Mouse (Mus musculus) neural tube, embryonic 11.5 days (tissue): ENCODE results near the gene Tanc2. TPM values are rescaled to one million over a fixed set of nuclear protein-coding genes. Genes with fewer than 3 reads are reported as not detected.
A peak's percentile ranks its signal among the peaks of the same experiment; 100 is the strongest.

Source experiments
- ATAC-seq: fragments of 200-750 bp; cut with Nextera tagmentation; 2 replicates; pipeline ENCODE4 v1.8.0; 2017; ENCODE audit warnings: moderate number of reproducible peaks, mild to moderate bottlenecking, moderate TSS enrichment, moderate library complexity; ENCODE audit not compliant: insufficient read depth, low FRiP score, low TSS enrichment
- DNase-seq: peaks from one replicate; pipeline ENCODE4 v3.0.0-alpha.2; 2015; ENCODE audit warnings: low spot score
- H3K27ac ChIP-seq: fragments of 300-500 bp; sonication (generic); 2 replicates; pipeline ENCODE4 v1.5.1; 2014; ENCODE audit warnings: low read depth, mild to moderate bottlenecking, low read length
- H3K27me3 ChIP-seq: fragments of 300-500 bp; sonication (generic); 2 replicates; pipeline ENCODE4 v1.6.1; 2014; ENCODE audit warnings: mild to moderate bottlenecking, low read length, mixed read lengths; ENCODE audit not compliant: control insufficient read depth, insufficient read depth
- H3K36me3 ChIP-seq: fragments of 300-500 bp; sonication (generic); 2 replicates; pipeline ENCODE4 v1.6.1; 2014; ENCODE audit warnings: mild to moderate bottlenecking, low read length, moderate library complexity, mixed read lengths; ENCODE audit not compliant: control insufficient read depth, insufficient read depth
- H3K4me1 ChIP-seq: fragments of 300-500 bp; sonication (generic); 2 replicates; pipeline ENCODE4 v1.6.1; 2014; ENCODE audit warnings: low read length, mixed read lengths; ENCODE audit not compliant: control insufficient read depth, insufficient read depth
- H3K4me2 ChIP-seq: fragments of 300-500 bp; sonication (generic); 2 replicates; pipeline ENCODE4 v1.6.1; 2014; ENCODE audit warnings: low read depth, mild to moderate bottlenecking, moderate library complexity
- H3K4me3 ChIP-seq: fragments of 300-500 bp; sonication (generic); 2 replicates; pipeline ENCODE4 v1.5.1; 2014; ENCODE audit warnings: low read depth, low read length
- H3K9ac ChIP-seq: fragments of 300-500 bp; sonication (generic); 2 replicates; pipeline ENCODE4 v1.6.1; 2014; ENCODE audit warnings: mild to moderate bottlenecking, low read length
- H3K9me3 ChIP-seq: fragments of 300-500 bp; sonication (generic); 2 replicates; pipeline ENCODE4 v1.6.1; 2016; ENCODE audit warnings: low read length; ENCODE audit not compliant: control insufficient read depth
- WGBS: fragments of 180-500 bp; shearing (Covaris S2); extraction: QIAGEN DNeasy Blood & Tissue Kit; methylation state at CpG from one replicate; pipeline ENCODE4 v1.1.7; 2014; 5-methylcytosine and 5-hydroxymethylcytosine counted together
- polyA plus RNA-seq: library from polyadenylated mRNA; unstranded; fragments of >200 nt; fragmentation: Nextera tagmentation; extraction: Ambion mirVana; gene quantifications from 2 replicates; pipeline ENCODE4 v1.2.1, GENCODE M21; 2014

The Tanc2 gene
- polyA plus RNA-seq, 1 experiment from 2014 or later: 25.0 TPM

GRCm38 (mm10) chr11:105911592-105912375 lies 322.0 kb downstream of the Tanc2 start:
- Histone ChIP-seq H3K27me3 (no peaks in the 10 kb centered on the region), H3K9me3 (no peaks in the 10 kb centered on the region), H3K4me3 (no peak overlapping the region), H3K27ac (no peak overlapping the region), H3K36me3 (no peaks in the 10 kb centered on the region; the same call in 1 of the 2 replicates), H3K4me2 (no peak overlapping the region), H3K4me1 (no peaks in the 10 kb centered on the region), H3K9ac (no peak overlapping the region)
- no peak for ATAC-seq
- 36% methylated on average over 4 of the region's 4 CpGs for WGBS
- DNase-seq: peak; percentile 74

GRCm38 (mm10) chr11:105913580-105913979 lies 323.8 kb downstream of the Tanc2 start:
- Histone ChIP-seq H3K9me3 (no peaks in the 10 kb centered on the region), H3K36me3 (no peaks in the 10 kb centered on the region; the same call in 1 of the 2 replicates), H3K9ac (no peak overlapping the region), H3K4me3 (no peak overlapping the region), H3K4me2 (no peak overlapping the region), H3K27ac (no peak overlapping the region), H3K27me3 (no peaks in the 10 kb centered on the region), H3K4me1 (no peaks in the 10 kb centered on the region)
- 58% methylated on average over 5 of the region's 5 CpGs for WGBS
- ATAC-seq: no peak
- DNase-seq: no peak

GRCm38 (mm10) chr11:105920098-105920785 lies 330.5 kb downstream of the Tanc2 start:
- H3K36me3 ChIP-seq: no peaks in the 10 kb centered on the region; the same call in none of the 2 replicates
- no peak for ATAC-seq

GRCm38 (mm10) chr11:105920836-105921235 lies 331.1 kb downstream of the Tanc2 start:
- 98% methylated on average over 2 of the region's 2 CpGs for WGBS
- no peaks in the 10 kb centered on the region for H3K9me3 ChIP-seq

More at GRCm38 (mm10) chr11:105920098-105920785, 330.5 kb downstream of the Tanc2 start:
- H3K9me3 ChIP-seq: no peaks in the 10 kb centered on the region
- no peak overlapping the region for H3K4me2 ChIP-seq
- 83% methylated on average over 3 of the region's 3 CpGs for WGBS
- H3K4me1 ChIP-seq: no peaks in the 10 kb centered on the region
- H3K27ac ChIP-seq: no peak overlapping the region
- H3K27me3 ChIP-seq: no peaks in the 10 kb centered on the region
- H3K9ac ChIP-seq: no peak overlapping the region
- DNase-seq: no peak
- H3K4me3 ChIP-seq: no peak overlapping the region

GRCm38 (mm10) chr11:105921275-105921674 lies 331.5 kb downstream of the Tanc2 start:
- DNase-seq: no peak
- Histone ChIP-seq H3K27me3 (no peaks in the 10 kb centered on the region), H3K36me3 (no peaks in the 10 kb centered on the region; the same call in none of the 2 replicates), H3K9ac (no peak overlapping the region), H3K9me3 (no peaks in the 10 kb centered on the region), H3K4me2 (no peak overlapping the region), H3K27ac (no peak overlapping the region), H3K4me3 (no peak overlapping the region), H3K4me1 (no peaks in the 10 kb centered on the region)
- 89% methylated on average over 5 of the region's 5 CpGs for WGBS
- no peak for ATAC-seq

More at GRCm38 (mm10) chr11:105920836-105921235, 331.1 kb downstream of the Tanc2 start:
- Histone ChIP-seq H3K36me3 (no peaks in the 10 kb centered on the region; the same call in none of the 2 replicates), H3K4me1 (no peaks in the 10 kb centered on the region), H3K4me3 (no peak overlapping the region), H3K9ac (no peak overlapping the region), H3K4me2 (no peak overlapping the region), H3K27me3 (no peaks in the 10 kb centered on the region), H3K27ac (no peak overlapping the region)
- no peak for DNase-seq
- no peak for ATAC-seq

- 88% methylated on average over 20 of the region's 20 CpGs for WGBS
- no peak overlapping the region for H3K27ac ChIP-seq
- H3K36me3 ChIP-seq: no peaks in the 10 kb centered on the region; the same call in none of the 2 replicates
- no peak overlapping the region for H3K9ac ChIP-seq
- no peak overlapping the region for H3K4me3 ChIP-seq
- H3K4me2 ChIP-seq: no peak overlapping the region
- ATAC-seq (no peak), DNase-seq (peak; percentile 8)
- no peaks in the 10 kb centered on the region for H3K9me3 ChIP-seq
- no peaks in the 10 kb centered on the region for H3K27me3 ChIP-seq
- no peaks in the 10 kb centered on the region for H3K4me1 ChIP-seq
These were observed 333.2 kb downstream of the Tanc2 start for GRCm38 (mm10) chr11:105922769-105923663.

- Histone ChIP-seq H3K4me1 (no peaks in the 10 kb centered on the region), H3K9me3 (no peaks in the 10 kb centered on the region), H3K27ac (no peak overlapping the region), H3K9ac (no peak overlapping the region), H3K27me3 (no peaks in the 10 kb centered on the region), H3K36me3 (no peaks in the 10 kb centered on the region; the same call in 1 of the 2 replicates), H3K4me3 (no peak overlapping the region), H3K4me2 (no peak overlapping the region)
- 58% methylated on average over 14 of the region's 14 CpGs for WGBS
- ATAC-seq (peak; percentile 69; the same call in 1 of the 2 replicates), DNase-seq (peak; percentile 79)
These were observed 337.6 kb downstream of the Tanc2 start for GRCm38 (mm10) chr11:105927065-105928030.
